Mouse (Mus musculus): ENCODE results near the gene Ager. TPM values are rescaled to one million over a fixed set of nuclear protein-coding genes. Genes with fewer than 3 reads are reported as not detected.
A peak's percentile ranks its signal among the peaks of the same experiment; 100 is the strongest.

Ager gene
- polyA plus RNA-seq, 1 experiment: 5.2 TPM

- no peak for DNase-seq (ENCODE audit: low read depth in 1 of 2, low spot score in 2 of 2)
- Histone ChIP-seq H3K4me3 (ENCODE audit: extremely low read depth, insufficient read depth, insufficient read length) (no peak overlapping the region), H3K36me3 (ENCODE audit: control insufficient read depth, insufficient read depth, low read length) (no peaks in the 10 kb centered on the region), H3K27me3 (ENCODE audit: control insufficient read depth, insufficient read depth, low read length) (no peaks in the 10 kb centered on the region), H3K4me1 (ENCODE audit: control insufficient read depth, insufficient read depth, insufficient read length) (peaks cover 10% of the 10 kb centered on the region; the same call in 1 of the 2 replicates), H3K27ac (ENCODE audit: insufficient read depth, low read length) (no peak overlapping the region)
- no peak for TF ChIP-seq POLR2A (IDR thresholded peaks at IDR 0.05; ENCODE audit: low read depth, low read length)
- no peak for TF ChIP-seq CTCF (IDR thresholded peaks at IDR 0.05; ENCODE audit: extremely low read depth, insufficient read depth, insufficient read length, insufficient replicate concordance)
- 85% methylated on average over 10 of the region's 10 CpGs for WGBS
These were observed 46.3 kb downstream of the Ager start for GRCm38 (mm10) chr17:34643944-34644343.

- DNase-seq (ENCODE audit: low read depth in 1 of 2, low spot score in 2 of 2): peak; percentile 90 to 97
- Histone ChIP-seq H3K4me1 (ENCODE audit: control insufficient read depth, insufficient read depth, insufficient read length) (peaks cover 14% of the 10 kb centered on the region; the same call in 1 of the 2 replicates), H3K36me3 (ENCODE audit: control insufficient read depth, insufficient read depth, low read length) (no peaks in the 10 kb centered on the region), H3K27me3 (ENCODE audit: control insufficient read depth, insufficient read depth, low read length) (no peaks in the 10 kb centered on the region), H3K4me3 (ENCODE audit: extremely low read depth, insufficient read depth, insufficient read length) (peak within 1 kb of the TSS; percentile 60), H3K27ac (ENCODE audit: insufficient read depth, low read length) (peak within 1 kb of the TSS; percentile 51; the same call in 1 of the 2 replicates)
- 2% methylated on average over 16 of the region's 16 CpGs for WGBS
- TF ChIP-seq CTCF (IDR thresholded peaks at IDR 0.05; ENCODE audit: extremely low read depth, insufficient read depth, insufficient read length, insufficient replicate concordance): no peak
- TF ChIP-seq POLR2A (IDR thresholded peaks at IDR 0.05; ENCODE audit: low read depth, low read length): no peak; the same call in 1 of the 2 replicates
These were observed 46.9 kb downstream of the Ager start, which contains the start of gene Fkbpl for GRCm38 (mm10) chr17:34644608-34645007. Gene Fkbpl (plus strand): TSS chr17:34644764.

GRCm38 (mm10) chr17:34645256-34645829 lies 47.7 kb downstream of the Ager start:
- H3K36me3 ChIP-seq (ENCODE audit: control insufficient read depth, insufficient read depth, low read length): peaks cover 4% of the 10 kb centered on the region
- DNase-seq (ENCODE audit: low read depth in 1 of 2, low spot score in 2 of 2): no peak
- WGBS: 72% methylated on average over 10 of the region's 10 CpGs
- peaks cover 15% of the 10 kb centered on the region; the same call in 1 of the 2 replicates for H3K4me1 ChIP-seq (ENCODE audit: control insufficient read depth, insufficient read depth, insufficient read length)
- no peak overlapping the region for H3K4me3 ChIP-seq (ENCODE audit: extremely low read depth, insufficient read depth, insufficient read length)
- H3K27ac ChIP-seq (ENCODE audit: insufficient read depth, low read length): no peak overlapping the region
- TF ChIP-seq CTCF (IDR thresholded peaks at IDR 0.05; ENCODE audit: extremely low read depth, insufficient read depth, insufficient read length, insufficient replicate concordance): no peak
- no peak for TF ChIP-seq POLR2A (IDR thresholded peaks at IDR 0.05; ENCODE audit: low read depth, low read length)
- H3K27me3 ChIP-seq (ENCODE audit: control insufficient read depth, insufficient read depth, low read length): no peaks in the 10 kb centered on the region

- Histone ChIP-seq H3K4me3 (ENCODE audit: extremely low read depth, insufficient read depth, insufficient read length) (no peak overlapping the region), H3K36me3 (ENCODE audit: control insufficient read depth, insufficient read depth, low read length) (peaks cover 10% of the 10 kb centered on the region), H3K27me3 (ENCODE audit: control insufficient read depth, insufficient read depth, low read length) (no peaks in the 10 kb centered on the region), H3K27ac (ENCODE audit: insufficient read depth, low read length) (no peak overlapping the region), H3K4me1 (ENCODE audit: control insufficient read depth, insufficient read depth, insufficient read length) (peaks cover 15% of the 10 kb centered on the region; the same call in 1 of the 2 replicates)
- TF ChIP-seq POLR2A (IDR thresholded peaks at IDR 0.05; ENCODE audit: low read depth, low read length) (no peak), CTCF (IDR thresholded peaks at IDR 0.05; ENCODE audit: extremely low read depth, insufficient read depth, insufficient read length, insufficient replicate concordance) (no peak)
- DNase-seq (ENCODE audit: low read depth in 1 of 2, low spot score in 2 of 2): no peak
- 72% methylated on average over 30 of the region's 30 CpGs for WGBS
These were observed 48.3 kb downstream of the Ager start for GRCm38 (mm10) chr17:34645831-34646511.

GRCm38 (mm10) chr17:34646906-34647787 lies 49.5 kb downstream of the Ager start, which contains the start of gene Atf6b:
Gene Atf6b (plus strand): TSS chr17:34647146.
- peaks cover 20% of the 10 kb centered on the region for H3K36me3 ChIP-seq (ENCODE audit: control insufficient read depth, insufficient read depth, low read length)
- WGBS: 1% methylated on average over 66 of the region's 66 CpGs
- no peaks in the 10 kb centered on the region for H3K27me3 ChIP-seq (ENCODE audit: control insufficient read depth, insufficient read depth, low read length)
- TF ChIP-seq CTCF (IDR thresholded peaks at IDR 0.05; ENCODE audit: extremely low read depth, insufficient read depth, insufficient read length, insufficient replicate concordance): no peak
- TF ChIP-seq POLR2A (IDR thresholded peaks at IDR 0.05; ENCODE audit: low read depth, low read length): peak; percentile 53
- DNase-seq (ENCODE audit: low read depth in 1 of 2, low spot score in 2 of 2): peak; percentile 93 to 96
- H3K27ac ChIP-seq (ENCODE audit: insufficient read depth, low read length): peak within 1 kb of the TSS; percentile 69
- H3K4me1 ChIP-seq (ENCODE audit: control insufficient read depth, insufficient read depth, insufficient read length): peaks cover 15% of the 10 kb centered on the region; the same call in 1 of the 2 replicates
- peak within 1 kb of the TSS; percentile 92 for H3K4me3 ChIP-seq (ENCODE audit: extremely low read depth, insufficient read depth, insufficient read length)

GRCm38 (mm10) chr17:34648141-34648890 lies 50.7 kb downstream of the Ager start:
- no peaks in the 10 kb centered on the region for H3K27me3 ChIP-seq (ENCODE audit: control insufficient read depth, insufficient read depth, low read length)
- WGBS: 88% methylated on average over 16 of the region's 16 CpGs
- H3K4me1 ChIP-seq (ENCODE audit: control insufficient read depth, insufficient read depth, insufficient read length): peaks cover 15% of the 10 kb centered on the region; the same call in 1 of the 2 replicates
- no peak for DNase-seq (ENCODE audit: low read depth in 1 of 2, low spot score in 2 of 2)
- H3K36me3 ChIP-seq (ENCODE audit: control insufficient read depth, insufficient read depth, low read length): peaks cover 32% of the 10 kb centered on the region
- no peak overlapping the region; the same call in 1 of the 2 replicates for H3K27ac ChIP-seq (ENCODE audit: insufficient read depth, low read length)
- no peak for TF ChIP-seq CTCF (IDR thresholded peaks at IDR 0.05; ENCODE audit: extremely low read depth, insufficient read depth, insufficient read length, insufficient replicate concordance)
- TF ChIP-seq POLR2A (IDR thresholded peaks at IDR 0.05; ENCODE audit: low read depth, low read length): no peak
- no peak overlapping the region for H3K4me3 ChIP-seq (ENCODE audit: extremely low read depth, insufficient read depth, insufficient read length)
